Comparison of ENCODE assay signal across 9 mouse cellular contexts in the genomic region with DNA sequence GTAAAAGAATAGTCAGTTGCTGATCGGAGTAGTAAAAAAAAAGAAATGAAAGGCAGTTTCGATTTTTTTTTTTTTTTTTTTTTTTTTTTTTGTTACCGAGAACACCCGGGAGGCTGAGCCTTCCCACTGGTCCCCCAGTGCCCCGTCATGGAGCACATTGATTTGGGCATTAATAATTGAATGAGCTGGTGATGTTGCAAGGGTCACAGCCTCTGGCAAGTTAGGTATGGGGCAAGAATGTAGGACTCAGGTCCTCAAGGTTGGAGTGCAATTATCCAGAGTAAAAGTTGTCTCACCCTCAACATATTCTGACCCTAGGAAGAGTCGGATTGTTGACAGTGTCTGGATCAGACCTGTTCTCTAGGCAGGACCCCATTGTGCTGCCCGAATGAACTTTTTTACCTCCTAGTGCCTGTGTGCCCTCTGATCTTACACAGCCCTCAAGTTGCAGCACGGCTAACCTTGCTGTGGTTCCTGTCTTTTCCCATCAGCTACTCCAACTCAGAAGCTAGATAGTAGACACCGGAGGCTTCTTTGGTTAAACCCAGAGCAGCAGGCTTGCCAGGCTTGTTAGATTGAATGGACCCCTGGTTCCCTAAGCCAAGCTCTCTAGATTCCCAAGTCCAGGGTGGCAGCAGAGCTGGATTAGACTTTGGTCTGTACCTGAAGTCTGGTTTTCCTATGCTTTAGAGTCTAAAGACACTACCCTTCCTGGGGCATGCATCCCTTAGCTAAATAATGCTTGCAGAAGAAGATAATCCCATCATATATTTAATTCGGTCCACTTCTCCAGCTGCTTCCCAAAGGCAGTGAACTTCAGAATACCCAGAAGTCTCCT. TPM values are rescaled to one million over a fixed set of nuclear protein-coding genes. Genes with fewer than 3 reads are reported as not detected.
A peak's percentile ranks its signal among the peaks of the same experiment; 100 is the strongest.
DNase-seq lines count a peak whose midpoint lies in the region; ATAC-seq lines count a peak whose summit lies in the region.
"Had no signal": no experiment of that assay in that cellular context is flagged by ENCODE, and none has a peak within 500 bp of the region (broad histone marks: within the 10 kb centered on the region; RNA-seq: fewer than 3 reads in every experiment).

No protein-coding gene starts in this region.

- H3K4me1 ChIP-seq in heart, embryonic 12.5 days (replicated peaks), result peaks cover 24% of the 10 kb centered on the region
- H3K4me1 ChIP-seq in embryonic facial prominence, embryonic 11.5 days (ENCODE audit: control insufficient read depth, insufficient read depth, low read length), result peaks cover 3% of the 10 kb centered on the region; the same call in 1 of the 2 replicates
- peaks cover 12% of the 10 kb centered on the region for H3K4me1 ChIP-seq in intestine, embryonic 16.5 days (ENCODE audit: control insufficient read depth, insufficient read depth, low read length)
- H3K4me1 ChIP-seq in midbrain, embryonic 15.5 days, result peaks cover 31% of the 10 kb centered on the region

- ATAC-seq in heart, embryonic 12.5 days (ENCODE audit: insufficient number of reproducible peaks, low FRiP score), result no peak
- no peak for ATAC-seq in embryonic facial prominence, embryonic 11.5 days (replicated peaks; ENCODE audit: insufficient number of reproducible peaks, low FRiP score, low TSS enrichment, low read depth)
- ATAC-seq in intestine, embryonic 16.5 days, result no peak
- ATAC-seq in midbrain, embryonic 15.5 days (replicated peaks), result no peak

- H3K9ac ChIP-seq in heart, embryonic 12.5 days, result peak overlapping the region; percentile 87
- H3K9ac ChIP-seq in embryonic facial prominence, embryonic 11.5 days (replicated peaks; ENCODE audit: low read length), result peak overlapping the region; percentile 79
- peak overlapping the region; percentile 82 for H3K9ac ChIP-seq in intestine, embryonic 16.5 days (ENCODE audit: low read depth, low read length)
- H3K9ac ChIP-seq in midbrain, embryonic 15.5 days, result no peak overlapping the region

- H3K4me3 ChIP-seq in heart, embryonic 12.5 days, result peak overlapping the region; percentile 63
- H3K4me3 ChIP-seq in embryonic facial prominence, embryonic 11.5 days (ENCODE audit: low read depth, low read length), result peak overlapping the region; percentile 73
- H3K4me3 ChIP-seq in intestine, embryonic 16.5 days (ENCODE audit: low read length), result peak overlapping the region; percentile 77
- peak overlapping the region; percentile 48 for H3K4me3 ChIP-seq in midbrain, embryonic 15.5 days

- H3K4me2 ChIP-seq in heart, embryonic 12.5 days, result peak overlapping the region; percentile 92
- peak overlapping the region; percentile 85 for H3K4me2 ChIP-seq in embryonic facial prominence, embryonic 11.5 days (ENCODE audit: low read depth, low read length)
- peak overlapping the region; percentile 95 for H3K4me2 ChIP-seq in intestine, embryonic 16.5 days (ENCODE audit: low read depth, low read length)
- H3K4me2 ChIP-seq in midbrain, embryonic 15.5 days, result peak overlapping the region; percentile 95

- 28% methylated on average over 10 of the region's 10 CpGs for WGBS in heart, embryonic 12.5 days
- 15% methylated on average over 10 of the region's 10 CpGs for WGBS in embryonic facial prominence, embryonic 11.5 days
- 28% methylated on average over 10 of the region's 10 CpGs for WGBS in intestine, embryonic 16.5 days
- WGBS in midbrain, embryonic 15.5 days, result 22% methylated on average over 10 of the region's 10 CpGs

- no peak overlapping the region for H3K27ac ChIP-seq in heart, embryonic 12.5 days (ENCODE audit: poor library complexity, severe bottlenecking)
- H3K27ac ChIP-seq in embryonic facial prominence, embryonic 11.5 days (replicated peaks; ENCODE audit: low read depth, low read length), result no peak overlapping the region
- H3K27ac ChIP-seq in intestine, embryonic 16.5 days (ENCODE audit: low read length), result no peak overlapping the region
- H3K27ac ChIP-seq in midbrain, embryonic 15.5 days, result no peak overlapping the region

- 0 out of 2 replicates have a peak, but pooled peaks cover 13% of the 10 kb centered on the region for H3K36me3 ChIP-seq in heart, embryonic 12.5 days
- no peaks in the 10 kb centered on the region; the same call in 1 of the 2 replicates for H3K36me3 ChIP-seq in embryonic facial prominence, embryonic 11.5 days (replicated peaks; ENCODE audit: control insufficient read depth, insufficient read depth, low read depth, low read length)
- H3K36me3 ChIP-seq in intestine, embryonic 16.5 days (ENCODE audit: control insufficient read depth, insufficient read depth, low read length), result no peaks in the 10 kb centered on the region
- no peaks in the 10 kb centered on the region for H3K36me3 ChIP-seq in midbrain, embryonic 15.5 days (replicated peaks)

- H3K27me3 ChIP-seq in heart, embryonic 12.5 days (replicated peaks), result peaks cover 50% of the 10 kb centered on the region
- H3K27me3 ChIP-seq in embryonic facial prominence, embryonic 11.5 days (ENCODE audit: control insufficient read depth, insufficient read depth, low read length), result no peaks in the 10 kb centered on the region
- H3K27me3 ChIP-seq in intestine, embryonic 16.5 days (replicated peaks; ENCODE audit: control insufficient read depth, insufficient read depth, low read length), result peaks cover 18% of the 10 kb centered on the region
- H3K27me3 ChIP-seq in midbrain, embryonic 15.5 days (replicated peaks), result peaks cover 61% of the 10 kb centered on the region

- no peaks in the 10 kb centered on the region for H3K9me3 ChIP-seq in heart, embryonic 12.5 days (replicated peaks)
- H3K9me3 ChIP-seq in embryonic facial prominence, embryonic 11.5 days (replicated peaks; ENCODE audit: control insufficient read depth, low read length), result no peaks in the 10 kb centered on the region
- H3K9me3 ChIP-seq in intestine, embryonic 16.5 days (ENCODE audit: control insufficient read depth, low read length), result no peaks in the 10 kb centered on the region
- H3K9me3 ChIP-seq in midbrain, embryonic 15.5 days, result no peaks in the 10 kb centered on the region

- no peak for DNase-seq in heart, adult 18-20 months
- no peak for DNase-seq in embryonic facial prominence, embryonic 11.5 days (ENCODE audit: low spot score)
- no peak for DNase-seq in testis, postnatal 10 days (ENCODE audit: low spot score)
- no peak for DNase-seq in thymus, postnatal 0 days (ENCODE audit: low spot score)
- DNase-seq in ovary, postnatal 10 days (ENCODE audit: low spot score), result no peak

RNA-seq across cellular contexts. Expression of gene Cxcl12, which starts 1.8 kb away (rescaled TPM):
- polyA plus RNA-seq in heart, embryonic 12.5 days (2016; fragmentation: Nextera tagmentation; extraction: Ambion mirVana), result 207 and 237 TPM in 2 replicates
- total RNA-seq in heart, adult 18-20 months (2021), result 10 to 100 TPM; 90.2 to 91.3 TPM
- 147 TPM in 2 replicates for polyA plus RNA-seq in embryonic facial prominence, embryonic 11.5 days (2014; fragmentation: Nextera tagmentation; extraction: Ambion mirVana)
- 116 and 120 TPM in 2 replicates for polyA plus RNA-seq in intestine, embryonic 16.5 days (2015; fragmentation: Nextera tagmentation; extraction: Ambion mirVana)
- 63.8 and 78.5 TPM in 2 replicates for polyA plus RNA-seq in midbrain, embryonic 15.5 days (2015; fragmentation: Nextera tagmentation; extraction: Ambion mirVana)
- polyA plus RNA-seq in thymus, postnatal 0 days (2015; fragmentation: Nextera tagmentation; extraction: Ambion mirVana), result 239 and 262 TPM in 2 replicates
- total RNA-seq: neutrophil, adult 5-6 weeks had no signal
